Mouse (Mus musculus): Measurements from ENCODE around the gene Eml5. TPM values are rescaled to one million over a fixed set of nuclear protein-coding genes. Genes with fewer than 3 reads are reported as not detected.

Eml5 gene
- total RNA-seq, 1 experiment: 20.5 TPM

GRCm38 (mm10) chr12:98784251-98784650 is 117.0 kb downstream of the Eml5 start:
- no peak overlapping the region for H3K4me3 ChIP-seq (ENCODE audit: insufficient read depth in 1 of 2, low read depth in 1 of 2, low read length in 2 of 2, poor library complexity in 1 of 2, severe bottlenecking in 1 of 2)
- no peak for TF ChIP-seq CHD2 (IDR thresholded peaks at IDR 0.05; ENCODE audit: low read depth, low read length)
- TF ChIP-seq ZC3H11A (IDR thresholded peaks at IDR 0.05; ENCODE audit: borderline replicate concordance, low read depth, low read length): no peak
- no peak for TF ChIP-seq ZNF384 (IDR thresholded peaks at IDR 0.05; ENCODE audit: low read depth, low read length)
- no peak for TF ChIP-seq MAFK (IDR thresholded peaks at IDR 0.05; ENCODE audit: insufficient read depth, low read depth, low read length)
- no peak for TF ChIP-seq HCFC1 (IDR thresholded peaks at IDR 0.05; ENCODE audit: borderline replicate concordance, insufficient read depth, low read length)
- no peak overlapping the region for H3K27ac ChIP-seq (ENCODE audit: insufficient read depth, low read depth, low read length, poor library complexity, severe bottlenecking)
- no peaks in the 10 kb centered on the region for H3K4me1 ChIP-seq (ENCODE audit: control insufficient read depth in 2 of 2, insufficient read depth in 2 of 2, low read length in 2 of 2, poor library complexity in 1 of 2)
- no peak for DNase-seq (ENCODE audit: low read depth, low spot score)
- H3K9ac ChIP-seq (ENCODE audit: insufficient read depth, low read depth, low read length, poor library complexity, severe bottlenecking): no peak overlapping the region
- no peaks in the 10 kb centered on the region for H3K9me3 ChIP-seq (ENCODE audit: control insufficient read depth, insufficient read depth, low read depth, low read length)
- in situ Hi-C loops (cut with MboI; ENCODE audit: low sequenced_read_pairs in 2 of 2, unreplicated experiment in 2 of 2): no loop called here
- H3K36me3 ChIP-seq (ENCODE audit: control insufficient read depth, insufficient read depth, low read length, poor library complexity, severe bottlenecking): peaks cover 24% of the 10 kb centered on the region

GRCm38 (mm10) chr12:98779148-98779547 is 122.1 kb downstream of the Eml5 start:
- no peak overlapping the region for H3K4me3 ChIP-seq (ENCODE audit: insufficient read depth in 1 of 2, low read depth in 1 of 2, low read length in 2 of 2, poor library complexity in 1 of 2, severe bottlenecking in 1 of 2)
- no peak overlapping the region for H3K27ac ChIP-seq (ENCODE audit: insufficient read depth, low read depth, low read length, poor library complexity, severe bottlenecking)
- H3K4me1 ChIP-seq (ENCODE audit: control insufficient read depth in 2 of 2, insufficient read depth in 2 of 2, low read length in 2 of 2, poor library complexity in 1 of 2): peaks cover 0 to 3% of the 10 kb centered on the region in 2 experiments; a peak in 1 of 4 replicates
- TF ChIP-seq ZC3H11A (IDR thresholded peaks at IDR 0.05; ENCODE audit: borderline replicate concordance, low read depth, low read length) (no peak), CHD2 (IDR thresholded peaks at IDR 0.05; ENCODE audit: low read depth, low read length) (no peak), MAFK (IDR thresholded peaks at IDR 0.05; ENCODE audit: insufficient read depth, low read depth, low read length) (no peak), HCFC1 (IDR thresholded peaks at IDR 0.05; ENCODE audit: borderline replicate concordance, insufficient read depth, low read length) (no peak), ZNF384 (IDR thresholded peaks at IDR 0.05; ENCODE audit: low read depth, low read length) (no peak)
- H3K36me3 ChIP-seq (ENCODE audit: control insufficient read depth, insufficient read depth, low read length, poor library complexity, severe bottlenecking): peaks cover 25% of the 10 kb centered on the region
- in situ Hi-C loops (cut with MboI; ENCODE audit: low sequenced_read_pairs in 2 of 2, unreplicated experiment in 2 of 2): no loop called here
- peak; percentile 24 for DNase-seq (ENCODE audit: low read depth, low spot score)
- H3K9ac ChIP-seq (ENCODE audit: insufficient read depth, low read depth, low read length, poor library complexity, severe bottlenecking): no peak overlapping the region
- H3K9me3 ChIP-seq (ENCODE audit: control insufficient read depth, insufficient read depth, low read depth, low read length): no peaks in the 10 kb centered on the region

GRCm38 (mm10) chr12:98777509-98777908 is 123.8 kb downstream of the Eml5 start:
- Histone ChIP-seq H3K4me1 (ENCODE audit: control insufficient read depth in 2 of 2, insufficient read depth in 2 of 2, low read length in 2 of 2, poor library complexity in 1 of 2) (peaks cover 0 to 3% of the 10 kb centered on the region in 2 experiments; a peak in 1 of 4 replicates), H3K36me3 (ENCODE audit: control insufficient read depth, insufficient read depth, low read length, poor library complexity, severe bottlenecking) (peaks cover 25% of the 10 kb centered on the region), H3K27ac (ENCODE audit: insufficient read depth, low read depth, low read length, poor library complexity, severe bottlenecking) (no peak overlapping the region), H3K9me3 (ENCODE audit: control insufficient read depth, insufficient read depth, low read depth, low read length) (no peaks in the 10 kb centered on the region), H3K4me3 (ENCODE audit: insufficient read depth in 1 of 2, low read depth in 1 of 2, low read length in 2 of 2, poor library complexity in 1 of 2, severe bottlenecking in 1 of 2) (no peak overlapping the region), H3K9ac (ENCODE audit: insufficient read depth, low read depth, low read length, poor library complexity, severe bottlenecking) (no peak overlapping the region)
- no peak for DNase-seq (ENCODE audit: low read depth, low spot score)
- TF ChIP-seq ZNF384 (IDR thresholded peaks at IDR 0.05; ENCODE audit: low read depth, low read length) (no peak), ZC3H11A (IDR thresholded peaks at IDR 0.05; ENCODE audit: borderline replicate concordance, low read depth, low read length) (no peak), MAFK (IDR thresholded peaks at IDR 0.05; ENCODE audit: insufficient read depth, low read depth, low read length) (no peak), HCFC1 (IDR thresholded peaks at IDR 0.05; ENCODE audit: borderline replicate concordance, insufficient read depth, low read length) (no peak), CHD2 (IDR thresholded peaks at IDR 0.05; ENCODE audit: low read depth, low read length) (no peak)
- in situ Hi-C loops (cut with MboI; ENCODE audit: low sequenced_read_pairs in 2 of 2, unreplicated experiment in 2 of 2): no loop called here

- no peaks in the 10 kb centered on the region for H3K9me3 ChIP-seq (ENCODE audit: control insufficient read depth, insufficient read depth, low read depth, low read length)
- DNase-seq (ENCODE audit: low read depth, low spot score): no peak
- in situ Hi-C loops (cut with MboI; ENCODE audit: low sequenced_read_pairs in 2 of 2, unreplicated experiment in 2 of 2): no loop called here
Measured at GRCm38 (mm10) chr12:98766241-98766640, 135.0 kb downstream of the Eml5 start.

GRCm38 (mm10) chr12:98759700-98760099 is 141.6 kb downstream of the Eml5 start:
- no peak overlapping the region for H3K4me3 ChIP-seq (ENCODE audit: insufficient read depth in 1 of 2, low read depth in 1 of 2, low read length in 2 of 2, poor library complexity in 1 of 2, severe bottlenecking in 1 of 2)
- DNase-seq (ENCODE audit: low read depth, low spot score): no peak
- H3K4me1 ChIP-seq (ENCODE audit: control insufficient read depth in 2 of 2, insufficient read depth in 2 of 2, low read length in 2 of 2, poor library complexity in 1 of 2): no peaks in the 10 kb centered on the region
- H3K9ac ChIP-seq (ENCODE audit: insufficient read depth, low read depth, low read length, poor library complexity, severe bottlenecking): no peak overlapping the region
- H3K27ac ChIP-seq (ENCODE audit: insufficient read depth, low read depth, low read length, poor library complexity, severe bottlenecking): no peak overlapping the region
- TF ChIP-seq HCFC1 (IDR thresholded peaks at IDR 0.05; ENCODE audit: borderline replicate concordance, insufficient read depth, low read length) (no peak), CHD2 (IDR thresholded peaks at IDR 0.05; ENCODE audit: low read depth, low read length) (no peak), ZC3H11A (IDR thresholded peaks at IDR 0.05; ENCODE audit: borderline replicate concordance, low read depth, low read length) (no peak), MAFK (IDR thresholded peaks at IDR 0.05; ENCODE audit: insufficient read depth, low read depth, low read length) (no peak), ZNF384 (IDR thresholded peaks at IDR 0.05; ENCODE audit: low read depth, low read length) (no peak)
- in situ Hi-C loops (cut with MboI; ENCODE audit: low sequenced_read_pairs in 2 of 2, unreplicated experiment in 2 of 2): no loop called here
- no peaks in the 10 kb centered on the region for H3K9me3 ChIP-seq (ENCODE audit: control insufficient read depth, insufficient read depth, low read depth, low read length)
- peaks cover 11% of the 10 kb centered on the region for H3K36me3 ChIP-seq (ENCODE audit: control insufficient read depth, insufficient read depth, low read length, poor library complexity, severe bottlenecking)

More at GRCm38 (mm10) chr12:98766241-98766640, 135.0 kb downstream of the Eml5 start:
- Histone ChIP-seq H3K9ac (ENCODE audit: insufficient read depth, low read depth, low read length, poor library complexity, severe bottlenecking) (no peak overlapping the region), H3K4me1 (ENCODE audit: control insufficient read depth in 2 of 2, insufficient read depth in 2 of 2, low read length in 2 of 2, poor library complexity in 1 of 2) (no peaks in the 10 kb centered on the region), H3K27ac (ENCODE audit: insufficient read depth, low read depth, low read length, poor library complexity, severe bottlenecking) (no peak overlapping the region), H3K4me3 (ENCODE audit: insufficient read depth in 1 of 2, low read depth in 1 of 2, low read length in 2 of 2, poor library complexity in 1 of 2, severe bottlenecking in 1 of 2) (no peak overlapping the region), H3K36me3 (ENCODE audit: control insufficient read depth, insufficient read depth, low read length, poor library complexity, severe bottlenecking) (peaks cover 5% of the 10 kb centered on the region)
- TF ChIP-seq CHD2 (IDR thresholded peaks at IDR 0.05; ENCODE audit: low read depth, low read length) (no peak), HCFC1 (IDR thresholded peaks at IDR 0.05; ENCODE audit: borderline replicate concordance, insufficient read depth, low read length) (no peak), ZC3H11A (IDR thresholded peaks at IDR 0.05; ENCODE audit: borderline replicate concordance, low read depth, low read length) (no peak), ZNF384 (IDR thresholded peaks at IDR 0.05; ENCODE audit: low read depth, low read length) (no peak), MAFK (IDR thresholded peaks at IDR 0.05; ENCODE audit: insufficient read depth, low read depth, low read length) (no peak)

Data from ES-E14 (cell line).